Mouse (Mus musculus) small intestine, adult 2 months (tissue): ENCODE measurements around the gene Aanat. TPM values are rescaled to one million over a fixed set of nuclear protein-coding genes. Genes with fewer than 3 reads are reported as not detected.

ENCODE experiments used
- H3K27ac ChIP-seq: fragments of 200-500 bp; 2 replicates; pipeline ENCODE4 v1.5.1; 2012; ENCODE audit warnings: low read depth, low read length, control low read depth, inconsistent platforms; ENCODE audit not compliant: insufficient read depth
- H3K27me3 ChIP-seq: fragments of 200-500 bp; 2 replicates; pipeline ENCODE4 v1.6.1; 2012; ENCODE audit warnings: mild to moderate bottlenecking, moderate library complexity, low read length, inconsistent platforms; ENCODE audit not compliant: control insufficient read depth, insufficient read depth
- H3K36me3 ChIP-seq: fragments of 200-500 bp; 2 replicates; pipeline ENCODE4 v1.6.1; 2012; ENCODE audit warnings: mild to moderate bottlenecking, low read length, control low read depth, inconsistent platforms; ENCODE audit not compliant: control insufficient read depth, insufficient read depth
- H3K4me1 ChIP-seq: fragments of 200-500 bp; 2 replicates; pipeline ENCODE4 v1.6.1; 2012; ENCODE audit warnings: low read length, inconsistent platforms, mixed read lengths; ENCODE audit not compliant: control insufficient read depth, insufficient read depth, insufficient read length
- H3K4me3 ChIP-seq: fragments of 200-500 bp; 2 replicates; pipeline ENCODE4 v1.5.1; 2012; ENCODE audit warnings: low read depth, mild to moderate bottlenecking, control low read depth, inconsistent platforms, low read length, moderate library complexity
- CTCF ChIP-seq: fragments of 200-500 bp; IDR thresholded peaks from 2 replicates; pipeline ENCODE4 v1.5.1; 2012; ENCODE audit warnings: low read depth, mild to moderate bottlenecking, control low read depth, inconsistent platforms, low read length, moderate library complexity, mixed read lengths; ENCODE audit not compliant: insufficient replicate concordance, insufficient read length; ENCODE audit errors: extremely low read depth
- POLR2A ChIP-seq: fragments of 200-500 bp; IDR thresholded peaks from 2 replicates; pipeline ENCODE4 v1.6.1; 2012; ENCODE audit warnings: low read depth, mild to moderate bottlenecking, control low read depth, inconsistent platforms, low read length, moderate library complexity
- WGBS: fragments of 180-500 bp; shearing (Covaris S2); methylation state at CpG from one replicate; pipeline ENCODE4 v1.1.7; 2018; 5-methylcytosine and 5-hydroxymethylcytosine counted together
- polyA plus RNA-seq: library from polyadenylated mRNA; depleted of rRNA; stranded (reverse); fragments of >200 nt; gene quantifications from 2 replicates; pipeline ENCODE4 v1.2.3, GENCODE M21; 2012; rRNA removed

The Aanat gene
- polyA plus RNA-seq, 1 experiment: not detected

- no peaks in the 10 kb centered on the region for H3K4me1 ChIP-seq
- TF ChIP-seq POLR2A (no peak), CTCF (peak; percentile 94; the same call in 1 of the 2 replicates)
- H3K27ac ChIP-seq: no peak overlapping the region
- no peaks in the 10 kb centered on the region for H3K36me3 ChIP-seq
- 34% methylated on average over 14 of the region's 14 CpGs for WGBS
- no peak overlapping the region for H3K4me3 ChIP-seq
- no peaks in the 10 kb centered on the region for H3K27me3 ChIP-seq
Measured at GRCm38 (mm10) chr11:116642681-116643578, 56.7 kb downstream of the Aanat start.

- no peak overlapping the region for H3K4me3 ChIP-seq
- WGBS: 37% methylated on average over 19 of the region's 19 CpGs
- H3K4me1 ChIP-seq: peaks cover 3% of the 10 kb centered on the region; the same call in 1 of the 2 replicates
- no peak overlapping the region; the same call in 1 of the 2 replicates for H3K27ac ChIP-seq
- no peaks in the 10 kb centered on the region for H3K27me3 ChIP-seq
- no peak for TF ChIP-seq POLR2A
- no peak for TF ChIP-seq CTCF
- no peaks in the 10 kb centered on the region for H3K36me3 ChIP-seq
Measured at GRCm38 (mm10) chr11:116643579-116644224, 57.5 kb downstream of the Aanat start.

DNA sequence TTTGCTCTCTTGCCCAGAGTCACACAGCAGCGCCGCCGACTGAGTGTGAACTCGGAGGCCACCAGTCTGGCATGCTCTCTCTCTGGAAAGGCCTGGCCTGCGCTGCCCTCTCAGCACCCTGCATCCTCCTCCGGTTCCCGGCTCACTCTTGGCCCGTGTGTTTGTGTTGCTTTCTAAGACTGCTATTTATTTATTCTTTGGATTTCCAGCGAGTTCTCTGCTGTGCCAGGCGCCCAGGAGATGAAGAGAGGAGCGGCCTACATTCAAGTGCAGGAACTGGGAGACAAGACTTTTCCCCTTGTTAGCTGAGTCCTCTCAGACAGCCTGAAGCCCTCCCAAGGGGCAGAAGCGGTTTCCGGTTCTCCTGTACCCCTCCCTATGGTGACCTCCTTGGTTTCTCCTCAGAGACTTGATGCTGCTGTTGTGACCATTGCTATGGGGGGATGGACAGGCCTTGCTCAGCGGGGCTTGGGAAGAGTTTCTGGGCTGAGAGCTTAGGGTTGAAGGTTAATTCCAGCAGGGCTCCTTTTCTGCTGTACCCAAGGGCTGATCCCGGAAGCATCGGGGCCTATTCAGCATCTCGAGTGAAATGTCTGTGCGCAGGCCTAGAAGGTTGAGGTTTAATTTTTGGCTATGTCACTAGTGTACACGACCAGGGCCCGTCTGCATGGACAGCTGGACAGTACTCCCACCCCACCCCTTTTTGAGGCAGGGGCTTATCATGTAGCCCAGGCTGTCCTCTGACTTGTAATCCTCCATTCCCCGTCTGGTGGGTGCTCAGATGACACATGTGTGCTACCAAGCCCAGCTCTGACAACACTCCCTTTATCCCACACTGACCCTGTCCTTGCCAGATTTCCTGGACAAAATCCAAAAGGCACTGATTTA, 58.2 kb downstream of the Aanat start:
- TF ChIP-seq CTCF (no peak), POLR2A (no peak)
- Histone ChIP-seq H3K4me1 (peaks cover 3% of the 10 kb centered on the region; the same call in 1 of the 2 replicates), H3K27ac (peak overlapping the region; percentile 36; the same call in 1 of the 2 replicates), H3K27me3 (no peaks in the 10 kb centered on the region), H3K36me3 (no peaks in the 10 kb centered on the region), H3K4me3 (no peak overlapping the region)
- 79% methylated on average over 21 of the region's 21 CpGs for WGBS

GRCm38 (mm10) chr11:116645446-116646110, 59.3 kb downstream of the Aanat start:
- no peak for TF ChIP-seq POLR2A
- no peak for TF ChIP-seq CTCF
- no peaks in the 10 kb centered on the region for H3K36me3 ChIP-seq
- 81% methylated on average over 8 of the region's 8 CpGs for WGBS
- no peak overlapping the region for H3K27ac ChIP-seq
- H3K4me3 ChIP-seq: no peak overlapping the region
- H3K4me1 ChIP-seq: peaks cover 3% of the 10 kb centered on the region; the same call in 1 of the 2 replicates
- H3K27me3 ChIP-seq: no peaks in the 10 kb centered on the region

DNA sequence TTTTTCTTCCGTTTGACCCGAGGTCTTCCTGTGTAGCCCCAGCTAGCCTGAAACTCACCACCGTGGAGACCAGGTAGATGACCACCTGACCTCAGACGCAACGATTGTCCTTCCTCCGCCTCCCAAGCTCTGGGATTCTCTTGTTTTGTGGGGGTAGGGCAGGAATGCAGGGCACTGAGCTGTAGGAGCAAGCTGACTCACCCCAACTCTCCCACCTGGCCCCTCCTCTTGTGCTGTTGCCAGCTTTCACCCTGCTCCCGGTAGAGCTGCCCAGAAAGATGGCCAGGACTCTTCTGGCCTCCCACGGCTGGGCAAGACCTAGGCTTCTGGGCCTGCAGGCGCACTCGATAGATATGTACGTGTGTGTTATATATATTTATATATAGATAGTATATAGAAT, 59.9 kb downstream of the Aanat start:
- Histone ChIP-seq H3K36me3 (no peaks in the 10 kb centered on the region), H3K4me3 (no peak overlapping the region), H3K4me1 (peaks cover 3% of the 10 kb centered on the region; the same call in 1 of the 2 replicates), H3K27me3 (no peaks in the 10 kb centered on the region), H3K27ac (no peak overlapping the region)
- 77% methylated on average over 11 of the region's 11 CpGs for WGBS
- TF ChIP-seq POLR2A (no peak), CTCF (no peak)

GRCm38 (mm10) chr11:116646771-116647170, 60.5 kb downstream of the Aanat start:
- Histone ChIP-seq H3K36me3 (no peaks in the 10 kb centered on the region), H3K27me3 (no peaks in the 10 kb centered on the region), H3K27ac (peak overlapping the region; percentile 66; the same call in 1 of the 2 replicates), H3K4me3 (no peak overlapping the region), H3K4me1 (peaks cover 3% of the 10 kb centered on the region; the same call in 1 of the 2 replicates)
- WGBS: 88% methylated on average over 7 of the region's 7 CpGs
- no peak for TF ChIP-seq POLR2A
- no peak for TF ChIP-seq CTCF

Other genes starting within 250 kb of the Aanat start
- gene Rnf157, start 173.4 kb upstream of the Aanat start, polyA plus RNA-seq: 1.4 and 2.3 TPM in 2 replicates
- 192 and 574 TPM in 2 replicates for gene Ubald2, start 152.3 kb upstream of the Aanat start, polyA plus RNA-seq
- gene Qrich2, start 120.2 kb upstream of the Aanat start, polyA plus RNA-seq: 0.01 and 0.13 TPM in 2 replicates
- 209 and 451 TPM in 2 replicates for gene Prpsap1, start 92.2 kb upstream of the Aanat start, polyA plus RNA-seq
- 19.5 and 47.9 TPM in 2 replicates for gene Sphk1, start 55.5 kb upstream of the Aanat start, polyA plus RNA-seq
- gene Ube2o, start 5.0 kb upstream of the Aanat start, polyA plus RNA-seq: 7.2 and 7.9 TPM in 2 replicates
- 25.3 and 40.8 TPM in 2 replicates for gene Rhbdf2, start 40.6 kb downstream of the Aanat start, polyA plus RNA-seq
- gene Prcd, start 67.1 kb downstream of the Aanat start, polyA plus RNA-seq: 0.30 TPM in 1 of 2 replicates, not detected in the other
- 14.2 and 23.7 TPM in 2 replicates for gene Cygb, start 67.9 kb downstream of the Aanat start, polyA plus RNA-seq
- gene St6galnac1, start 189.1 kb downstream of the Aanat start, polyA plus RNA-seq: 5.8 TPM in 1 of 2 replicates, not detected in the other
- 31.6 and 36.2 TPM in 2 replicates for gene Mxra7, start 241.6 kb downstream of the Aanat start, polyA plus RNA-seq